Mouse (Mus musculus) cerebellum, adult 8-10 months (tissue): Measurements from ENCODE around the gene Bbs9.

Source experiments
- DNase-seq: peaks from one replicate; pipeline ENCODE4 v3.0.0; 2022

Bbs9 gene

GRCm38 (mm10) chr9:22916808-22917207 is 441.3 kb downstream of the Bbs9 start:
- no peak for DNase-seq

DNA sequence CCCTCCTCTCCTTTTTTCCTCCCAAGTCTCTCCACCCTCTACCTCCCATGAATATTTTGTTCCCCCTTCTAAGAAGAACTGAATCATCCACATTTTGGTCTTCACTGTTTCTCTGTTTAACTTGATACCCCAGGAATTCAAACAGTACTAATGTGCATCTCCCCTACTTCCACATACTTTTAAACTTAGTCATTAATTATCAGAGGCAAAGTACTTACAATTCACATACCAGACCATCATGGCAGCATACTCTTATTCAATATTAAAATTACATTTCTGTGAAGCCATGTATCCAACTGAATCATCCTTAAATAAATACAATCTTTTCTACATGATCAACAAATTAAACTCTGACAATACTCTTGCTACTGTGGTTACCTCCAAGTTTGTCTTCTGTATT is 460.1 kb downstream of the Bbs9 start:
- DNase-seq, result no peak
